Mouse (Mus musculus): ENCODE measurements around the gene Map4k2.

The Map4k2 gene

DNA sequence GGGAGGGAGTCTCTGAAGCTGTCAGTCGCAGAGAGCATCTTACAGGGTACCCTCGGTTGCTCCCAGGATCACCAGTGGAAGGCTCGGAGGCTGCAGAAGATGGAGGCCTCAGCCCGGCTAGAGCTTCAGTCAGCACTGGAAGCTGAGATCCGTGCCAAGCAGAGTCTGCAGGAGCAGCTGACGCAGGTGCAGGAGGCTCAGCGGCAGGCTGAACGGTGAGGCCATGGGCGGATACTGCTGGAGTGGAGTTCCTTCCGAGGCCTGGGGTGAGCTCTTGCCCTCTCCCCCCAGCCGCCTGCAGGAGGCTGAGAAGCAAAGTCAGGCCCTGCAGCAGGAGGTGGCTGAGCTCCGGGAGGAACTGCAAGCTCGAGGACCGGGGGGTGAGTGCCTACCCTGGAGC is 25.4 kb upstream of the Map4k2 start:
- DNase-seq (ENCODE audit: low spot score in 2 of 2) = no peak

GRCm38 (mm10) chr19:6318145-6318544 is 22.8 kb upstream of the Map4k2 start:
- no peak for DNase-seq (ENCODE audit: low spot score in 2 of 2)

DNA sequence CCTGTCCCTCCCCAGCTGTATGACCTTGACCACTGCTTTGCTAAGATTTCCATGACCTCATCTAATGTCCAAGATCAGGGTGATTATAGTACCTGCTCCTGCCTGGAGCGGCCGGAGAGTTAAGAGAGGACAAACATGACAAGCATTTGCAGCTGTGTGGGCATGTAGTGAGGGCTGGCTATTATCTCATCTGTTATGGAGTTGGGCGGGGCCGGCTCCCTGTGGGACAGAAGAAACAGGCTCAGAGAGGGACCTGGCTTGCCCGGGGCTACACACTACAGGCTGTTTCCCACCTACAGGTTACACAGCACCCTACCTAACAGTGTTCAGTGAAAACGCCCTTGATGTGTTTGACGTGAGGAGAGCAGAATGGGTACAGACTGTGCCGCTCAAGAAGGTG is 19.6 kb upstream of the Map4k2 start:
- no peak for DNase-seq (ENCODE audit: low spot score in 2 of 2)

GRCm38 (mm10) chr19:6321786-6322621 is 18.9 kb upstream of the Map4k2 start:
- DNase-seq (ENCODE audit: low spot score in 2 of 2) = peak; percentile 63 to 68

DNA sequence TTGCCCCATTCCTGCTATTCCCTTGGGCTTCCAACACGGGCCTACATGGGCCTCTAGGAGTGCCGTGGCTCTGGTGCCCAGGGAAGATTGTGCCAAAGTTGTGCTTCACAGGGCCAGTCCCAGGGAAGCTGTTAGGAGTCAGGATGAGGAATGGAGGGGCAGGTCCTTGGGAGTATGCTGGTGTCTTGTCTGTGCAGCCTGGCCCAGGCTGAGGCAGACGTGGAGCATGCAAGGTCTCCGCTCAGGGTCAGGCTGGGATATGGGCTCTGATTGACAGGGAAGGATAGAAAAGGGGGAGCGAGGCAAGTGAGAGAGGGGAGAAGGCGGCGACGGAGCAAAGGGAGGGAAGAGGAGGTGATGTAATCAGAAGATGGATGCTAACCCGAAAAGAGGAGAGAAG is 16.2 kb upstream of the Map4k2 start:
- DNase-seq (ENCODE audit: low spot score in 2 of 2) = no peak

DNA sequence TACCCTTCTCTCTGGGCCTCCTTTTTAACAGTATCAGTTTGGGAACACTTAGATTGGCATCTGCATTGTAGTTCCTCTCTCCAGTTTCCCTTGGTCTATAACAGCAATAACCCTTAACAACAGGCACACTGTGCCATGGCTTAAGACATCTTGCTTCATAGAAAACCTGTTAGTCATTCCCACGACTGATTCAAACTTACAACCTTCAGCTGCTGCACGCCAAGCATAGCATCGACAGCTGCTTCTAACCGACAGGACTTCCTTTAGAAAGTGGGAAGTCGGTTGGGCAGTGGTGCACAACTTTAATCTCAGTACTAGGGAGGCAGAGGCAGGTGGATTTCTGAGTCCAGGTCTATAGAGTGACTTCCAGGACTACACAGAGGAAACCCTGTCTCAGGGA is 9.8 kb upstream of the Map4k2 start:
- no peak for DNase-seq (ENCODE audit: low spot score in 2 of 2)

DNA sequence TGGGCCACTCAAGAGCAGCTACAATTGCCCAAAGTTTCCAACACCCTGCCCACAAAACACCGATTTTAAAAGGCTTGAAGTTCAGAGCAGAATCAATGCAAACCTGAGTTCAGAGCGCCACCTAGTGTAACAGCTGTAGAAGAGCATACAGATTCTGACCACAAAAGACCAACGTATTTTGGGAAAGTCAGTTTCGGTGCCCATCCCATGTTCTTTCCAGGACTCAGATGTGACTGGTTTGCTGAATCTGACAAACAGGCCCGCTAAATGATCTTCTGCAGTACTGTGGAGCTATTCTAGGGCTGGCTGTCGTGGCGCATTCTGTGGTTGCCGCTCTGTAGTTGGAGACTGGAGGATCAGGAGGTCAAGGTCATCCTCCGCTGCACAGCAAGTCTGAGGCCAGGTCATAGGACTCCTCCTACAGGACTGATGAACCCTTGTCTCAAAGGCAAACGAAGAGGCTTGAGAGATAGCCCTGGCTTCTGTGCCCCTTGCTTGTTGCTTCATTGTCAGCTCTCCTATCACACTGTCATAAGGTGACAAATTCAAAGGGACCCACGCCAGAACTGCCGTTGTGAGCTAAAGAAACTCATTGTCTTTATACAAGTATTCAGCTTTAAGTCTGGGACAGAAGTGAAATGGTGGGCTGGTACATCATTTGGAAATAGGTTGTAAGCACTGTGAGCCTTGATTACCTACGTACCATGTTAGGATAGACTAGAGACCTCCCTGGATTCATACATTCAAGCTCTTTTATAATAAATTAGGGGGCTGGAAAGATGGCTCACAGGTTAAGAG is 9.0 kb upstream of the Map4k2 start:
- DNase-seq (ENCODE audit: low spot score in 2 of 2) = peak; percentile 33 to 55

- DNase-seq (ENCODE audit: low spot score in 2 of 2) = no peak
Measured at GRCm38 (mm10) chr19:6333761-6334595, 7.0 kb upstream of the Map4k2 start.

- peak; percentile 85 to 93 for DNase-seq (ENCODE audit: low spot score in 2 of 2)
Measured at GRCm38 (mm10) chr19:6334673-6335457, 6.1 kb upstream of the Map4k2 start, which contains the start of gene Men1. Gene Men1 (plus strand): TSS chr19:6334979.

- no peak for DNase-seq (ENCODE audit: low spot score in 2 of 2)
Measured at GRCm38 (mm10) chr19:6335458-6335827, 5.5 kb upstream of the Map4k2 start.

DNA sequence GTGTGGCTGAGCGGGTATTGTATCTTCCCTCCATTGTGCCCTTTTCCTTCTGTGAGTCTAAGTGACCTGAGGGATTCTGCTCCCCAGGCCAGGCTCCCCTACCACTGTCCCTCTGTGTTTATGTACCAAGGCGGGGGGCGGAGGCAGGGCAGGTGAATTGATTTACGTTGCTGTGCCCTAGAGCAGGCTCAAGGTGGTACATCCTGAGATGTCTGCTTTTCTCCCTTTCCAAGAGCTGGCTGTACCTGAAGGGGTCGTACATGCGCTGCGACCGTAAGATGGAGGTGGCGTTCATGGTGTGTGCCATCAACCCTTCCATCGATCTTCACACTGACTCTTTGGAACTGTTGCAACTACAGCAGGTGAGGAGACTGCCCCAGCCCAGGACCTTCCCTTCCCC is 4.0 kb upstream of the Map4k2 start:
- DNase-seq (ENCODE audit: low spot score in 2 of 2) = no peak

DNA sequence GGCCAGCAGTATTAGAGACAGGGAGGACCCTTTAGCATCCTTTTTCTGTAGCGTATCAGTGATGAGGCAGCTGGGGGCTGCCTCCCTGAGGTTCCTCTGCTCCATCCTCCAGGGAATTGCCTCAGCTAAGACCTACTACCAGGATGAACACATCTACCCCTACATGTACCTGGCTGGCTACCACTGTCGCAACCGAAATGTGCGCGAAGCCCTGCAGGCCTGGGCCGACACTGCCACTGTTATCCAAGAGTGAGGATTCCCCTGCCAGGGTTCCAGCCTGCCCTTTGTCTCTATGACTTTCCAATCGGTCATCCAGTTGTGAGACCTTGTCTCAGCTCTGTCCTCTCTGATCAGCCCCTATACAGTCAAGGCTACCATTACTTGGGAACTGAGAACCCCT is 2.8 kb upstream of the Map4k2 start:
- DNase-seq (ENCODE audit: low spot score in 2 of 2) = no peak

GRCm38 (mm10) chr19:6338716-6339115 is 2.2 kb upstream of the Map4k2 start:
- DNase-seq (ENCODE audit: low spot score in 2 of 2) = no peak

- no peak for DNase-seq (ENCODE audit: low spot score in 2 of 2)
Measured at GRCm38 (mm10) chr19:6339191-6339590, 1.7 kb upstream of the Map4k2 start.

DNA sequence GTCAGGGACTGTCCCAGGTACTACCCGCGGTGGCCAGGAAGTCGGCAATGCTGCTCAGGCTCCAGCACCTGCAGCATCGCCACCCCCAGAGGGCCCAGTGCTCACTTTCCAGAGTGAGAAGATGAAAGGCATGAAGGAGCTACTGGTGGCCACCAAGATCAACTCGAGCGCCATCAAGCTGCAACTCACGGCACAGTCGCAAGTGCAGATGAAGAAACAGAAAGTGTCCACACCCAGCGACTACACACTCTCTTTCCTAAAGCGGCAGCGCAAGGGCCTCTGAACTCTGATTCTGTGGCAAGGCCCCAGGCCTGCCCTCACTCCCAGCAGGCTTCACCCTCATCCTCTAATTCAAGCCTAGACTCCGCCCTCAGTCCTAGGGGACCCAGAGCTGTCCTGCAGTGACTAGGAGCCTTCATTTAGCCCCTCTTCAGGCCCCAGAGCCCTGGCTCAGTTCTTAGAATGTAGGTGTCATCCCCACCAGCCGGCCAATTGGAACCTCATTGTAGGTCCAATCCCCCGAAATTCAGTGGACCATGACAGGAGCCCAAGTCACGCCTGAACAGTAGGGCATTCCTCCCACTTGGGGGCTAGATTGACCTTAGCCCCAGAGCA is 938 bp upstream of the Map4k2 start:
- peak in 1 of 2 experiments; percentile 43 for DNase-seq (ENCODE audit: low spot score in 2 of 2)

- DNase-seq (ENCODE audit: low spot score in 2 of 2) = no peak
Measured at GRCm38 (mm10) chr19:6341453-6342077, 630 bp downstream of the Map4k2 start.

- no peak for DNase-seq (ENCODE audit: low spot score in 2 of 2)
Measured at GRCm38 (mm10) chr19:6342276-6342933, 1.5 kb downstream of the Map4k2 start.

DNA sequence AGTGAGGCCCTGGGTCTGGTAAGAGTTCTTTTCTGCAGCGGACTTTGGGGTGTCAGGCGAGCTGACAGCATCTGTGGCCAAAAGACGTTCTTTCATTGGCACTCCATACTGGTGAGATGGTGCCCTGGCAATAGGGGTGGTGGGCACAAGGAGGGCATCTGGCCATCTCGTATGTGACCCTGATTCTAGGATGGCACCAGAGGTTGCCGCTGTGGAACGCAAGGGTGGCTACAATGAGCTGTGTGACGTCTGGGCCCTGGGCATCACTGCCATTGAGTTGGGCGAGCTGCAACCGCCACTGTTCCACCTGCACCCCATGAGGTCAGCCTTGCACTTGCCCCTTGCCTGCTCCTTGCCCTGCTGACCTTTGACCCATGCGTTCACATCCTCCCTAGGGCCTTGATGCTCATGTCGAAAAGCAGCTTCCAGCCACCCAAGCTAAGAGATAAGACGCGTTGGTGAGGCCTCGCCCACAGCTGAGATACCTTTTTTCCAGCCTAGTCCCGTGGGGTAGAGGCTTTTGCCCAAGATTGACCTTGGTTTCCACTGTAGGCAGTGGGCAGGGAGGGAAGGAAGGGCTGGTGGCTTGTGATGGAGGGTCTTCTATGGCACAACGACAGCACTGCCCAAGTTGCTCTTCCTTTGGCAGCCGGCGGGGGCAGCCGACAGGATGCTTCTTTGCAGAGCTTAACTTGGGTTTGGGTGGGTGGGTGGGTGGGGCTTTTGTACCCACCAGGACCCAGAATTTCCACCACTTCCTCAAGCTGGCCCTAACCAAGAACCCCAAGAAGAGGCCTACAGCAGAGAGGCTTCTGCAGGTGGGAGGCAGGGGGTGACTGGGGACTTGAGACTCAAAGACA is 2.4 kb downstream of the Map4k2 start:
- no peak for DNase-seq (ENCODE audit: low spot score in 2 of 2)

- no peak for DNase-seq (ENCODE audit: low spot score in 2 of 2)
Measured at GRCm38 (mm10) chr19:6343996-6344395, 3.1 kb downstream of the Map4k2 start.

All from urinary bladder, postnatal 36 days (tissue).